Mouse (Mus musculus) limb, embryonic 11.5 days (tissue): ENCODE results near the gene Olfr551. TPM values are rescaled to one million over a fixed set of nuclear protein-coding genes. Genes with fewer than 3 reads are reported as not detected.

Source experiments
- ATAC-seq: fragments of 200-750 bp; cut with Nextera tagmentation; 2 replicates; pipeline ENCODE4 v1.8.0; 2017; ENCODE audit warnings: low read depth; ENCODE audit not compliant: insufficient number of reproducible peaks, low FRiP score, low TSS enrichment
- DNase-seq: peaks from one replicate; pipeline ENCODE4 v3.0.0-alpha.2; 2015; ENCODE audit warnings: low spot score
- H3K27ac ChIP-seq: fragments of 300-500 bp; sonication (generic); replicated peaks from 2 replicates; pipeline ENCODE4 v1.5.1; 2014; ENCODE audit warnings: low read depth, mild to moderate bottlenecking, low read length
- H3K27me3 ChIP-seq: fragments of 300-500 bp; sonication (generic); 2 replicates; pipeline ENCODE4 v1.6.1; 2014; ENCODE audit warnings: mild to moderate bottlenecking, low read length, mixed read lengths; ENCODE audit not compliant: control insufficient read depth, insufficient read depth
- H3K36me3 ChIP-seq: fragments of 300-500 bp; sonication (generic); 2 replicates; pipeline ENCODE4 v1.6.1; 2014; ENCODE audit warnings: mild to moderate bottlenecking, low read length, moderate library complexity, mixed read lengths; ENCODE audit not compliant: control insufficient read depth, insufficient read depth
- H3K4me1 ChIP-seq: fragments of 300-500 bp; sonication (generic); 2 replicates; pipeline ENCODE4 v1.6.1; 2014; ENCODE audit warnings: low read length, mixed read lengths; ENCODE audit not compliant: control insufficient read depth, insufficient read depth
- H3K4me2 ChIP-seq: fragments of 300-500 bp; sonication (generic); 2 replicates; pipeline ENCODE4 v1.6.1; 2014; ENCODE audit warnings: low read depth, mild to moderate bottlenecking, moderate library complexity; ENCODE audit not compliant: severe bottlenecking
- H3K4me3 ChIP-seq: fragments of 300-500 bp; sonication (generic); 2 replicates; pipeline ENCODE4 v1.5.1; 2014; ENCODE audit warnings: low read depth, low read length
- H3K9ac ChIP-seq: fragments of 300-500 bp; sonication (generic); 2 replicates; pipeline ENCODE4 v1.6.1; 2014; ENCODE audit warnings: mild to moderate bottlenecking, low read length
- H3K9me3 ChIP-seq: fragments of 300-500 bp; sonication (generic); 2 replicates; pipeline ENCODE4 v1.6.1; 2016; ENCODE audit warnings: low read length; ENCODE audit not compliant: control insufficient read depth
- WGBS: fragments of 180-500 bp; shearing (Covaris S2); extraction: QIAGEN DNeasy Blood & Tissue Kit; methylation state at CpG from one replicate; pipeline ENCODE4 v1.1.7; 2014; 5-methylcytosine and 5-hydroxymethylcytosine counted together
- polyA plus RNA-seq: library from polyadenylated mRNA; unstranded; fragments of >200 nt; fragmentation: Nextera tagmentation; extraction: Ambion mirVana; gene quantifications from 2 replicates; pipeline ENCODE4 v1.2.1, GENCODE M21; 2014

Olfr551 gene
- polyA plus RNA-seq, 1 experiment from 2014 or later, result not detected

DNA sequence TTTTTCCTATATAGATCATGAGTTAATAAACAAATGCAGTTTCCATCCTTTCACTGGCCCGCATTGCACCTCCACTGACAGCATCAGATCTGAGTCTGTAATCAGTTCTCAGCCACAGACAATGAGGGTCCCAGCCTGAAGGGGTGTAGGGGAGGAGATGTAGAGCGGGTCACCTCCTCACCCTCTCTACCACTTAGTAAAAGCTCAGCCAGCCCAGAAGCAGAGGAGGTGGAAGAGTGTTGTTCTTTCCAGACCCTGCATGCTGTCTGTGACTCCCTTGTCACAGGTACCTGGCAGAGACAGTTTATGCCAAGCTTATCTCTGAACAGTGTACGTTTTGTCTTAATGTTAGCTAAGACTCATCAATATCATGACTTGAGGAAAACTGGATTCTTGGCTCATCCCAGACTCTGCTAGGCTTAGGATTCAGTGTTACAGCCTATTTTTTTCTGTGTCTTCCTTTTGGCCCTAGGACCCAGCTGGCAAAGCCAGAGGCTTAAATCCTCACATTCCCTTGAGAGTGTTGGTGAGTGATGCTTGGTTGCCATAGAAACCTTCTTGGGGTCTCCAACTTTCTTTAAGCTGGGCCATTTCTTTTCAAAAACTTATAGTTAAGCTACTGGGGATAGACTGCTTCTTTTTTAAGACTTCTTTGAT lies 18.4 kb downstream of the Olfr551 start:
- H3K9ac ChIP-seq, result no peak overlapping the region
- no peaks in the 10 kb centered on the region for H3K36me3 ChIP-seq
- no peaks in the 10 kb centered on the region for H3K9me3 ChIP-seq
- no peaks in the 10 kb centered on the region for H3K27me3 ChIP-seq
- H3K4me2 ChIP-seq, result no peak overlapping the region
- H3K4me3 ChIP-seq, result no peak overlapping the region
- DNase-seq (no peak), ATAC-seq (no peak)
- WGBS, result 81% methylated on average over 3 of the region's 3 CpGs
- no peaks in the 10 kb centered on the region for H3K4me1 ChIP-seq
- no peak overlapping the region for H3K27ac ChIP-seq

DNA sequence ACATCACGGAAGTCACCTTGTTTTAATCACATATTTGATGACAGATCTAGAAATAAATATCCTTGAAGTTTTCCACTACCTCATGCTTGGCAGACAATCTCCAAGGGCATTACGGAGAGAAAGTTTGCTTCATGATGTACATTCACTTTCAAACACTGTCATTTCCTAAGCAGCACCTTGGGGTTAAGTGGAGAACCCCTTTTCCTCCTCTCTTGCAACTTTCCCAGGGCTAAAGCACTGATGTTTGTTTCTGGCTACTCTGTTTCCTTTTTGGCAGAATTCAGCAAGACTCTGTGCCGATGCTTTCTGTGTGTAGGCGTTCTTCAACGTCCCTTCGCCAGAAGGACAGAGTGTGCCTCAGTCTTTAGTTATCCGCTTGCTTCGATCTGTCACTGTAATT lies 20.5 kb downstream of the Olfr551 start, which contains the start of gene Olfr550:
Gene Olfr550, plus strand, starts transcription at position 301 of the 400 bp plus-strand sequence.
- Histone ChIP-seq H3K9me3 (no peaks in the 10 kb centered on the region), H3K4me1 (no peaks in the 10 kb centered on the region), H3K9ac (no peak within 1 kb of the TSS), H3K4me3 (no peak within 1 kb of the TSS), H3K27me3 (no peaks in the 10 kb centered on the region), H3K4me2 (no peak within 1 kb of the TSS), H3K36me3 (no peaks in the 10 kb centered on the region), H3K27ac (no peak within 1 kb of the TSS)
- no peak for DNase-seq
- no peak for ATAC-seq
- 96% methylated on average over 8 of the region's 8 CpGs for WGBS

DNA sequence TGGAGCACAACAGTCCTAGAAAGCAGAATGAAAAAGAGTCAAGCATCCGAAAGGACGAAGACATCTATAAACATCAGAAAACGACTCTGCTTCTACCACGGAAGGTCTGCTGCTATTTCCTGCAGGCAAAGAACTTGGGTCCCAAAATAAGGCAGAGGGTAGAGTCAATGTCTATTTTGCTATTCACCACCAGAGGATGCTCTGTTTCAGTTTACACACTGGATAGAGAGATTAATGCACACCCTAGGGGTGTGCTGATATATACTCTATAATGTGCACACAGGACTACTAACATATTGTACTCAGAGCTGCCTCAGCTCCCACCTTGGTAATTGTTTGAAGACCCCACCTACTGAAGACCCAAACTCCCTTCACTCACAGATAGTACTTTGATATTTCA lies 25.5 kb downstream of the Olfr551 start:
- WGBS, result 93% methylated on average over 4 of the region's 4 CpGs
- Histone ChIP-seq H3K4me3 (no peak overlapping the region), H3K4me1 (no peaks in the 10 kb centered on the region), H3K9ac (no peak overlapping the region), H3K27ac (no peak overlapping the region), H3K4me2 (no peak overlapping the region), H3K36me3 (no peaks in the 10 kb centered on the region), H3K27me3 (no peaks in the 10 kb centered on the region), H3K9me3 (no peaks in the 10 kb centered on the region)
- no peak for DNase-seq
- no peak for ATAC-seq

DNA sequence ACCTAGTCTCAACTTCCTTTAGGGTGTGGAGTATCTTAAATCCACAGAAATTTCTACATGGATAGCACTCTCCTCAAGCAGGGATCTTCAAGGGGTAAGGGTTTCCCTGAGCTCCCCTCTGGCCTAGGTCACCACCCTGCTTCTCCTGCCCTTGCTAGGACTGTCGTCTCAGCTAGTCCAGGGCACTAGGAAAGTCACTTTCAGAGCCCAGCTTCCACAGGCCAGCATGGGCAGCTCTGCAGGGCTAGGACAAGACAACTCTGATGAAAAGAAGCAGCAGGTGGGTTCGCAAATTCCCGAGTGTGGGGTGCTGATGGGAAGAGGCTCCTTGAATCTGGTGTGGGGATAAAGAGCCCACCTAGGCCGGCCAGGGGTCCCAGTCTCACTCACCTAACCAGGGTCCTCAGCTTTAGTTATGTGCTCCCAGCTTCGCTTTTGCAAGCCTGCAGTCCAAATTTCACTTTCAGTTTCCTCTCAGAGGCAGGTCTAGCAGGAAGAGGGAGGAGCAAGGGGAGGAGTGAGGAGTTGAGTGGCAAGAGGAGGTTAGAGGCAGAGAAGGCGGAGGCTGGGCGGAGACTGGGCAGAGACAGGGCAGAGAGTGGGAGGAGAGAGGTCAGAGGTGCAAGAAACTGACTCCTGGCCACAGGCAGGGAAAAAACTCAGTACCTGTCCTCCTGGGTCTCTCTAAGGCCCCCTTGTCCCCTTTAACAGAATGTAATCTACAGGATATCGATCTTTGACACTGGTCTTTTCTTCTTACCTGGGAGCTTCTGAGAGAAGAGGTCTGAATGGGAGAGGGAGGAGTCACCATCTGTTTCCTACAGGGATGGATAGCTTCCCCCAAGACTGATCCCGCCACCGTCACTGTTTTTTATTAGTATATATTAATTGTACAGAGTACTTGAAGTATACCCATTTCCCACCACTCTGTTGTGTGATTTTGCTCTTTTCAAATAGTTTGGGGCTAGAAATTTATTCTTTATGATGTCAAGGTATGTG lies 26.4 kb downstream of the Olfr551 start, which contains the start of gene Trim21:
Gene Trim21, minus strand, starts transcription at position 488 of the 999 bp plus-strand sequence.
- peak within 1 kb of the TSS; percentile 47 for H3K9ac ChIP-seq
- H3K27me3 ChIP-seq, result no peaks in the 10 kb centered on the region
- peak; percentile 77 for DNase-seq
- peak; percentile 94; the same call in 1 of the 2 replicates for ATAC-seq
- no peaks in the 10 kb centered on the region for H3K4me1 ChIP-seq
- H3K9me3 ChIP-seq, result no peaks in the 10 kb centered on the region
- H3K27ac ChIP-seq, result no peak within 1 kb of the TSS
- 25% methylated on average over 10 of the region's 10 CpGs for WGBS
- peak within 1 kb of the TSS; percentile 38 for H3K4me3 ChIP-seq
- peak within 1 kb of the TSS; percentile 65 for H3K4me2 ChIP-seq
- H3K36me3 ChIP-seq, result no peaks in the 10 kb centered on the region

DNA sequence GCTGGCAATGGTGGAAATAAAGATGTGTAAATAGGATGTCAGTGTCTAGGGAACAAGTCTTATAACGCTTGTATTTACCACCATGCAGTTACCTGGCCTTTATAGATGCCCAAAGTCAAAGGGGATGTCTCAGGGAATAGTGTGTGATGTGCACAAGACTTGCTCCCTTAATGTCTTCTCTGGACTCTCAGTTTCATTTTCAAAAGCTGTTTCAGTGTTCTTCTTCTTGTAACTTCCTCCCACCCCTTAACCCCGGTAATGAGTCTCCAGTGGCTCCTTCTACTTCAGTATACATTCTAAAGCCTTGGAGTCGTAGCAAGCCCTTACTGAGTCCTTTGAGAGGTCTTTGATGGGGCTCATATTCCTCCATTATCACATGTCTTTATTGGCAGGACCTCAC lies 38.4 kb downstream of the Olfr551 start:
- Histone ChIP-seq H3K4me1 (no peaks in the 10 kb centered on the region), H3K4me3 (no peak overlapping the region), H3K9me3 (no peaks in the 10 kb centered on the region), H3K4me2 (no peak overlapping the region), H3K27ac (no peak overlapping the region), H3K27me3 (no peaks in the 10 kb centered on the region), H3K36me3 (no peaks in the 10 kb centered on the region), H3K9ac (no peak overlapping the region)
- 78% methylated on average over 3 of the region's 3 CpGs for WGBS
- ATAC-seq, result no peak
- DNase-seq, result no peak

DNA sequence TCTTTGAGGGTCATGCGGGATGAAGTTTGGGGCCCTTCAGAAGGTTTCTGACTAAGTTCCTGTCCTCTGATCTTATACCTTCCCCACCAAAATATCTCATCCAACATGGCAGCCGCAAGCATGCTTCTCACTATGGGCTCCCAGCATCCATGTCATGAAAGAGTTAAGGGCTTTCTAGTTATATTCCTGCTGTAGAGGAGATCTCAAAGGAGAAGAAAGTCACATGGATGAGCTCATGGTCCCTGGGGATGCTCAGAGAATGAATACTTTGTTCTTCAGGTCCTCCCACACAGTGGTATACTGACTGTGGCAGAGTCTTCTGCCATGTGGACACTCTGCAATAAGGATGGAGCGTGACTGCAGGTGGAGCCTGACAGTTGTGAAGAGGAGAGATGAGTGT lies 42.1 kb downstream of the Olfr551 start, which contains the start of gene Olfr549:
Gene Olfr549, plus strand, starts transcription at position 301 of the 400 bp plus-strand sequence.
- Histone ChIP-seq H3K9me3 (no peaks in the 10 kb centered on the region), H3K36me3 (no peaks in the 10 kb centered on the region), H3K27ac (no peak within 1 kb of the TSS), H3K9ac (no peak within 1 kb of the TSS), H3K27me3 (no peaks in the 10 kb centered on the region), H3K4me1 (no peaks in the 10 kb centered on the region), H3K4me3 (no peak within 1 kb of the TSS), H3K4me2 (no peak within 1 kb of the TSS)
- WGBS, result 92% methylated on average over 3 of the region's 3 CpGs
- DNase-seq (no peak), ATAC-seq (no peak)

DNA sequence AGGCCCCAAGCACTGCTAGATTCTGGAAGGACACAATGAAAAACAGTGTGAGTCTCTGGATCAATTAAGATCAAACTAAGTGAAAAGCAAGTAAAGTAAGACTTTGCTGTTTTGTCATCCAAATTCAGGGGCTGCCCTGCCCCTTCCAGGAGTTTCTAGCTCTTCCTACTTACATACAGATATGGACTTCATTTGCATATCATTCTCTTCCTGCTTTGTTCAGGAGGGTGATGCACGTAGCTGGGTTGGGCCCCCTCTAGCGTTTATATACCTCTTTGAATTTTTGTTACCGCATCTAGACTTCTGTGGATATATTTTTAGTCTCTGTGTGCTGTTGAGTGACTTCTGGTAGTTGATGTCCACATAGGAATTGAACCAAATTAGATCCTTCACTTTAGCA lies 50.4 kb downstream of the Olfr551 start:
- no peak overlapping the region for H3K4me2 ChIP-seq
- no peak for ATAC-seq
- H3K27me3 ChIP-seq, result no peaks in the 10 kb centered on the region
- no peak overlapping the region for H3K27ac ChIP-seq
- WGBS, result 68% methylated on average over 3 of the region's 3 CpGs
- no peak for DNase-seq
- H3K9me3 ChIP-seq, result no peaks in the 10 kb centered on the region
- H3K36me3 ChIP-seq, result no peaks in the 10 kb centered on the region
- H3K9ac ChIP-seq, result no peak overlapping the region
- H3K4me1 ChIP-seq, result no peaks in the 10 kb centered on the region
- H3K4me3 ChIP-seq, result no peak overlapping the region

DNA sequence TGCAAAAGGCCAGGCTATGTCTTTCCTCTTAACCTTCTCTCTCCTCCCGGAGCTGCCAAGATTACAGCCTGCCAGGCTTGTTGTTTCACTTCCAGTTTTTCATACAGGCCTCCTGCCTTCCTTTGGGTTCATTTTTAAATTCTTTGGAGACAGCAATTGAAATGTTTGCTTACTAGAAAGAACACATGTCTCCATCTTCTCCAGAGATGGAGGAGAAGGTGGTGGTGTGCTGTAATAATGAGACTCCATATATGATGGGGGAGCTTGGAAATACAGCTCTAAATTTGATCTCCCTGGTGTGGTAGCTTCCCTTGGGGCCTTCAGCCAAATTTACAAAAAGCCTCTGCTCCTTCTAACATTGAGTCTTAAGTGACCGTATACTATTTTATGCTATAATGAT lies 51.1 kb downstream of the Olfr551 start, which contains the start of gene Olfr548-ps1:
Gene Olfr548-ps1, plus strand, starts transcription at position 301 of the 400 bp plus-strand sequence.
- H3K36me3 ChIP-seq, result no peaks in the 10 kb centered on the region
- no peak for DNase-seq
- H3K9me3 ChIP-seq, result no peaks in the 10 kb centered on the region
- no peaks in the 10 kb centered on the region for H3K27me3 ChIP-seq
- no peak within 1 kb of the TSS for H3K4me2 ChIP-seq
- H3K27ac ChIP-seq, result no peak within 1 kb of the TSS
- no peak for ATAC-seq
- no peaks in the 10 kb centered on the region for H3K4me1 ChIP-seq
- 86% methylated on average over 2 of the region's 2 CpGs for WGBS
- H3K9ac ChIP-seq, result no peak within 1 kb of the TSS
- no peak within 1 kb of the TSS for H3K4me3 ChIP-seq
